Mouse (Mus musculus) brain, embryonic 14.5 days (tissue): ENCODE measurements around the gene Nova1. TPM values are rescaled to one million over a fixed set of nuclear protein-coding genes. Genes with fewer than 3 reads are reported as not detected.
A peak's percentile ranks its signal among the peaks of the same experiment; 100 is the strongest.

ENCODE experiments used
- DNase-seq: peaks from one replicate; pipeline ENCODE4 v3.0.0-alpha.2; 2011; ENCODE audit warnings: low read depth
- CTCF ChIP-seq: fragments of 200-500 bp; IDR thresholded peaks from 2 replicates; pipeline ENCODE4 v1.5.1; 2012; ENCODE audit warnings: inconsistent platforms, mild to moderate bottlenecking, moderate library complexity, borderline replicate concordance; ENCODE audit not compliant: insufficient read depth, insufficient read length; ENCODE audit errors: extremely low read depth
- POLR2A ChIP-seq: fragments of 200-500 bp; IDR thresholded peaks from 2 replicates; pipeline ENCODE4 v1.6.1; 2012; ENCODE audit warnings: mild to moderate bottlenecking, inconsistent platforms, borderline replicate concordance; ENCODE audit not compliant: poor library complexity, insufficient read depth, insufficient read length, severe bottlenecking; ENCODE audit errors: extremely low read depth
- polyA plus RNA-seq: library from polyadenylated mRNA; depleted of rRNA; stranded (reverse); fragments of >200 nt; gene quantifications from 2 replicates; pipeline ENCODE4 v1.2.3, GENCODE M21; 2012

The Nova1 gene
- polyA plus RNA-seq, 1 experiment, result 112 TPM

GRCm38 (mm10) chr12:46646139-46646611, 172.6 kb downstream of the Nova1 start:
- DNase-seq, result peak; percentile 89
- TF ChIP-seq POLR2A (no peak), CTCF (no peak)

GRCm38 (mm10) chr12:46645365-46645962, 173.3 kb downstream of the Nova1 start:
- TF ChIP-seq POLR2A (no peak), CTCF (no peak)
- DNase-seq, result peak; percentile 75
